Mouse (Mus musculus) kidney, adult 2 months (tissue): ENCODE measurements around the gene Grk4. TPM values are rescaled to one million over a fixed set of nuclear protein-coding genes. Genes with fewer than 3 reads are reported as not detected.

ENCODE experiments used
- DNase-seq: peaks from one replicate; pipeline ENCODE4 v3.0.0; 2021
- H3K27ac ChIP-seq: fragments of 200-500 bp; 2 replicates; pipeline ENCODE4 v1.5.1; 2012; ENCODE audit warnings: low read depth, low read length, control low read depth, inconsistent platforms; ENCODE audit not compliant: insufficient read depth
- H3K27me3 ChIP-seq: fragments of 200-500 bp; replicated peaks from 2 replicates; pipeline ENCODE4 v1.6.1; 2012; ENCODE audit warnings: mild to moderate bottlenecking, moderate library complexity, low read length, inconsistent platforms; ENCODE audit not compliant: control insufficient read depth, insufficient read depth
- H3K36me3 ChIP-seq: fragments of 200-500 bp; 2 replicates; pipeline ENCODE4 v1.6.1; 2012; ENCODE audit warnings: mild to moderate bottlenecking, moderate library complexity, low read length, inconsistent platforms; ENCODE audit not compliant: control insufficient read depth, insufficient read depth
- H3K4me1 ChIP-seq: fragments of 200-500 bp; 2 replicates; pipeline ENCODE4 v1.6.1; 2011; ENCODE audit warnings: low read length; ENCODE audit not compliant: control insufficient read depth, insufficient read depth
- H3K4me3 ChIP-seq: fragments of 200-500 bp; 2 replicates; pipeline ENCODE4 v1.5.1; 2011; ENCODE audit warnings: mild to moderate bottlenecking, low read depth, low read length, control low read depth; ENCODE audit not compliant: insufficient read depth
- CTCF ChIP-seq: fragments of 200-500 bp; conservative IDR thresholded peaks from 2 replicates; pipeline ENCODE4 v1.5.1; 2011; ENCODE audit warnings: low read depth, mild to moderate bottlenecking, control low read depth, low read length, moderate library complexity, mixed read lengths; ENCODE audit not compliant: insufficient read depth, insufficient read length
- POLR2A ChIP-seq: fragments of 200-500 bp; IDR thresholded peaks from one replicate; pipeline ENCODE4 v1.6.1; 2011; ENCODE audit warnings: low read depth, low read length, control low read depth
- WGBS: fragments of 180-500 bp; shearing (Covaris S2); methylation state at CpG from one replicate; pipeline ENCODE4 v1.1.7; 2018; 5-methylcytosine and 5-hydroxymethylcytosine counted together
- polyA plus RNA-seq: library from polyadenylated mRNA; depleted of rRNA; stranded (reverse); fragments of >200 nt; gene quantifications from 2 replicates; pipeline ENCODE4 v1.2.3, GENCODE M21; 2012; rRNA removed

Grk4 gene
- 0.84 and 1.5 TPM in 2 replicates for polyA plus RNA-seq

- Histone ChIP-seq H3K27ac (peak within 1 kb of the TSS; percentile 62), H3K27me3 (no peaks in the 10 kb centered on the region), H3K36me3 (peaks cover 2% of the 10 kb centered on the region; the same call in 1 of the 2 replicates), H3K4me1 (peaks cover 3% of the 10 kb centered on the region; the same call in 1 of the 2 replicates), H3K4me3 (peak within 1 kb of the TSS; percentile 73)
- DNase-seq: peak; percentile 100
- TF ChIP-seq POLR2A (peak; percentile 86), CTCF (peak; percentile 74)
- under 1% methylated on average over 60 of the region's 60 CpGs for WGBS
Measured at GRCm38 (mm10) chr5:34659686-34660590, at the start of gene Grk4, which contains the start of gene Nop14. TSS of gene Grk4 (plus strand) at chr5:34660379. TSS of gene Nop14 (minus strand) at chr5:34660148.

GRCm38 (mm10) chr5:34632996-34633395 lies 27.2 kb upstream of the Grk4 start:
- DNase-seq: no peak
- Histone ChIP-seq H3K4me1 (no peaks in the 10 kb centered on the region; the same call in 1 of the 2 replicates), H3K36me3 (no peaks in the 10 kb centered on the region), H3K27ac (no peak overlapping the region), H3K4me3 (no peak overlapping the region), H3K27me3 (no peaks in the 10 kb centered on the region)
- no peak for TF ChIP-seq POLR2A
- no peak for TF ChIP-seq CTCF
- 97% methylated on average over 2 of the region's 2 CpGs for WGBS

GRCm38 (mm10) chr5:34633641-34634040 lies 26.5 kb upstream of the Grk4 start:
- Histone ChIP-seq H3K27me3 (no peaks in the 10 kb centered on the region), H3K36me3 (no peaks in the 10 kb centered on the region), H3K27ac (no peak overlapping the region), H3K4me1 (no peaks in the 10 kb centered on the region; the same call in 1 of the 2 replicates), H3K4me3 (no peak overlapping the region)
- DNase-seq: no peak
- TF ChIP-seq POLR2A (no peak), CTCF (no peak)
- WGBS: 71% methylated on average over 4 of the region's 4 CpGs

DNA sequence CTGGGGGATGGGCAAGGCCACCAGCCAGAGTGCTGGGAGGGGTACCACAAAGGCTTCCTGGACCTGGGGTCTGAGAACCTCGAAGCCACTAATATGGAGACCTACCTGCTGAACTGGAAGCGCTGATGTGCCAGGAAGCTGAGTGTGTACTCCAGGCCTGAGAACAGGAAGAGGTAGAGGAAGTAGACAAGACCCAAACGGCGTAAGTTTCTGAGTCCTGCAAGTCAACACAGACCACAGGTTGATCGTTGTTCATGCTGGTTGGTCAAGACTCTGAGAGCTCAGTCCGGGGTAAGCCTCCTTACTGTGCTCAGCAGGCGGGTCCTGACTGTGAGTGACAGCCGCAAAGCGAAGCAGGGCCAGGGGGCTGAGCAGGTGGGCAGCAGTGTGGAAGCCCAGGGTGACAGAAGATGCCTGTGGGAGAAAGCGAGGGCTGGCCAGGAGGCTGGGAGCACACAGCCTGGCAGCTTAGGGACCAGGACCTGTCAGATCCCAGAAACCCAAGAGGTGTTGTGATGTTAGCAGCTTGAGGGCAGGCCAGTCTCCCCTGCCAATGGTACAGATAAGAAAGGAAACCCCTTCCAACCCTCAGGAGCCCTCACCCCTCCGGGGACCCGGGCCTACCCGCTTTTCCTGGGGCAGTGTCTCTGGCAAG lies 25.3 kb upstream of the Grk4 start:
- no peak for TF ChIP-seq POLR2A
- TF ChIP-seq CTCF: no peak
- Histone ChIP-seq H3K4me3 (no peak overlapping the region), H3K27ac (no peak overlapping the region), H3K36me3 (no peaks in the 10 kb centered on the region), H3K4me1 (no peaks in the 10 kb centered on the region; the same call in 1 of the 2 replicates), H3K27me3 (no peaks in the 10 kb centered on the region)
- WGBS: 87% methylated on average over 13 of the region's 13 CpGs
- no peak for DNase-seq

DNA sequence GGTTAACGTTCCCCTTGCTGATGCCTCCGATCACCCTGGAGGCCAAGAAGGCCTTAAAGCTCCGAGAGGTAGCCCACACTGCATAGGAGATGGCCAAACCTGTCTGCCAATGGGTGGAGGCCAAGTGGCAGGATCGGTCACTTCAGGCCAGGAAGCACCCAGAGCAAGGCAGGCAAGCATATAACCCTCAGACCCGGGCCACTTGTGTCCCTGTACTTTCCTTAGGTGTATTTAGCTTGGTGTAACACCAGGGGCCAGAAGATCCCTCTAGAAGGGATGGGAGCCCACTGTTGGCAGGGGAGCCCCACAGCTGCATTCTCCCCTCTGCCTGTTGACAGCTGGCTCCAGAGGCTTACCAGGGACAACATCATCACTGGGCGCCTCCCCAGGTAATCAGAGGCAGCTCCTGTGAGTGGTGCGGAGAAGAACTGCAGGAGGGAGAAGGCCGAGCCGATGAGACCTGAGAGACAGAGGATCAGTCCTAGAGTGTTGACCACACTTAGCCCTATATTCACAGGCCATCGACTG lies 24.4 kb upstream of the Grk4 start:
- Histone ChIP-seq H3K4me3 (no peak overlapping the region), H3K4me1 (no peaks in the 10 kb centered on the region; the same call in 1 of the 2 replicates), H3K27me3 (no peaks in the 10 kb centered on the region), H3K27ac (no peak overlapping the region), H3K36me3 (no peaks in the 10 kb centered on the region)
- TF ChIP-seq POLR2A (no peak), CTCF (no peak)
- 65% methylated on average over 10 of the region's 10 CpGs for WGBS
- no peak for DNase-seq

DNA sequence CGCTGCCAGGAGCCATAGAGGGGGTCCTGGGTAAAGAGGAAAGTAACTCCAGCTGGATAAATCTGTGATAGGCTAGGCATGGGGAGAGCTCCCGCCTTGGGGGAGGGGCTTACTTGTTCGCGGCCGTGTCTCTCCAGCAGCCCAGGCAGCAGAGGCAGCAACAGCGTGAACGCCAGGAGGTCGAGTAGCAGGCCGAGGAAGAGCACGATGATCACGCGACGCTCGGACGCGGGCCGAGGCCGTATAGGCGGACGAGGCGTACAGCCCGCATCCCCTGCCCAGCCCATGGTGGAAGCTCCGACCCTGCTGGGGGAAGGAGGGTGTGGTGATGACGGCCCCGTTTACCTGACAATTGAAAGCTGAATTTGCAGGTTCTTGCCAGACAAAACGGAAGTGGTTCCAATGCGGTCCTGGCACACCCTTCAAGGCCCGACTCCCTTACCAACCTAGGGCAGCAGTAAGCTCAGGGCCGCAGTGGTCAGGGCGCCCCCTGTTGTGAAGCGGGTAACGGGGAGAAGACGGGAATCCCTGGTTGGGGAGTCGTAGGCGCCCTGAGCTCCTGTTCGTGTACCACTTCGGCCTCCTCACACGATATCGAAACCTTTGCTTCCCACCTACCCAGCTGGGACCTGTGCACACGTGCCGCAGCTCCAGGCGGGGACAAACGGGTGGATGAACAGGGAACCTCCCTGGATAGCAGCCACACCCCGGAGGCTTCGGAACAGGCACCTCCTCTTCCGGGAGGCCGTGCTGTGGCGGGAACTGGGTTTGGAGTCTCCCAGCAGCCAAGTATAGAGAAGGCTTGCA lies 23.5 kb upstream of the Grk4 start, which contains the start of gene Mfsd10:
TSS of gene Mfsd10 (minus strand) at position 732 of the 807 bp plus-strand sequence.
- peak; percentile 17 for TF ChIP-seq POLR2A
- 0 out of 2 replicates have a peak, but pooled peaks have one; percentile 22 for TF ChIP-seq CTCF
- under 1% methylated on average over 48 of the region's 48 CpGs for WGBS
- Histone ChIP-seq H3K4me3 (peak within 1 kb of the TSS; percentile 74), H3K27ac (peak within 1 kb of the TSS; percentile 5; the same call in 1 of the 2 replicates), H3K27me3 (no peaks in the 10 kb centered on the region), H3K36me3 (no peaks in the 10 kb centered on the region), H3K4me1 (no peaks in the 10 kb centered on the region; the same call in 1 of the 2 replicates)
- DNase-seq: peak; percentile 87
